Mouse (Mus musculus): ENCODE data around the gene Gtsf1l. TPM values are rescaled to one million over a fixed set of nuclear protein-coding genes. Genes with fewer than 3 reads are reported as not detected.

The Gtsf1l gene
- not detected in 2 replicates for polyA plus RNA-seq (2015; fragmentation: Nextera tagmentation; extraction: Ambion mirVana)

DNA sequence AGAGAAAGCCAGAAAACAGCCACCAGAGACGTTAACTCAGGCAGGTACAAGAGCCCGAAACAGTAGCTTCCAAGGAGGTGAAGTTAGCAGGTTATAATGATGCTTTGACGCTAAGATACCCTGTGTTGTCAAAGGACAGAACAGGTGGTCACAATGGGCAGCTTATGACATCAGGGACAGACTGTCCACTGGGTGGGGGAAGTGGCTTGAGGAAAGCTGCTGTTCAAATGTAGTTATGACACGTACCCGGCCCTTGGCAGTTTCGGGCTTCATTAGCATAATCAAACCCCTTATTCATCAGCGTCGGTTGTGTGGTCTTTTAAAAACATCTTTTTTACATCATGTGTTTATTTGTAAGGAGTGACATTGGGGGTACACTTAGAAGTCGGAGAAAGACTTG is at the start of gene Gtsf1l:
TSS of gene Gtsf1l (minus strand) at position 128 of the 400 bp plus-strand sequence.
- no peaks in the 10 kb centered on the region for H3K27me3 ChIP-seq (replicated peaks)
- H3K4me3 ChIP-seq = no peak within 1 kb of the TSS
- peaks cover 11% of the 10 kb centered on the region for H3K36me3 ChIP-seq
- H3K27ac ChIP-seq (replicated peaks) = no peak within 1 kb of the TSS
- no peaks in the 10 kb centered on the region for H3K4me1 ChIP-seq
- no peak for ATAC-seq (ENCODE audit: extremely low read depth, insufficient number of reproducible peaks, low FRiP score, low TSS enrichment)
- no peak within 1 kb of the TSS for H3K9ac ChIP-seq
- no peaks in the 10 kb centered on the region for H3K9me3 ChIP-seq
- WGBS = 82% methylated on average over 9 of the region's 9 CpGs
- H3K4me2 ChIP-seq = no peak within 1 kb of the TSS

DNA sequence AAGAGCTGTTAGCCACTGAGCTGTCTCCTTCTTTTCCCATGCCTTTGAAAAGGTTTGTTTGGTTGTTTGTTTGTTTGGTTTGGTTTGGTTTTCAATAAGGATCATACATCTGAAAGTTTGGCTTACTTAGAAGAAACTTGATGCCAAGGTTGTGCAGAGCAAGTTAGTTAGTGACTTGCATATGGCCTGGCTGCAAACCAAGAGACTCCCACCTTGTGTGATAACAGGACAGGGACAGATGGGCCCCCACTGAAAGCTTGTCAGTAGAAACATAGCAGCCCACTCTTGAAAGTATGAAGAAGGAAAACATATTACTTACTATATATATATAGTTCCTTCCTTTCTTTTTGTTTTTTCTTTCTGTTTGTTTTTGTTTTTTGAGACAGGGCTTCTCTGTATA is 49.3 kb upstream of the Gtsf1l start:
- no peak for ATAC-seq (ENCODE audit: extremely low read depth, insufficient number of reproducible peaks, low FRiP score, low TSS enrichment)
- Histone ChIP-seq H3K27me3 (replicated peaks) (peaks cover under 1% of the 10 kb centered on the region; the same call in 1 of the 2 replicates), H3K9me3 (0 out of 2 replicates have a peak, but pooled peaks cover 5% of the 10 kb centered on the region), H3K9ac (no peak overlapping the region), H3K4me3 (no peak overlapping the region), H3K27ac (replicated peaks) (no peak overlapping the region), H3K4me2 (no peak overlapping the region), H3K4me1 (no peaks in the 10 kb centered on the region), H3K36me3 (no peaks in the 10 kb centered on the region)

DNA sequence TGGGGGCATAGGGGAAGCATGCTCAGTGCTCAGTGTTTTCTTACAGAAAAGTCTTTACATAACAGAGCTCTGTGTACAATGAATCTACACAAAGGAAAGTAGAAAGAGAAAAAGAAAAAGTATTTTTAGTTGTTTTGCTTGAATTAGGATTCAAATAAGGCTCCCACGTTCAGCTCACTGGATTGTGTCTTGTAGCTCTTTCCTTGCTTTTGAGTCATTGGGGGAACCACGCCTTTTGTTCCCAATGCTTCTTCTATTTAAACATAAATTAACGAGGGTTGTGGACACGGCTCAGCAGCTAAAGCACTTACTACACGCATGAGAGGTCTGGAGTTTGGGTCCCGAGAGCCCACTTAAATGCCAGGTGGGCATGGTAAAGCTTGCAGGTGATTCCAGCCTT is 48.3 kb upstream of the Gtsf1l start:
- Histone ChIP-seq H3K9me3 (0 out of 2 replicates have a peak, but pooled peaks cover 5% of the 10 kb centered on the region), H3K4me1 (no peaks in the 10 kb centered on the region), H3K4me2 (no peak overlapping the region), H3K36me3 (no peaks in the 10 kb centered on the region), H3K9ac (no peak overlapping the region), H3K4me3 (no peak overlapping the region), H3K27me3 (replicated peaks) (no peaks in the 10 kb centered on the region), H3K27ac (replicated peaks) (no peak overlapping the region)
- 83% methylated on average over 6 of the region's 6 CpGs for WGBS
- ATAC-seq (ENCODE audit: extremely low read depth, insufficient number of reproducible peaks, low FRiP score, low TSS enrichment) = no peak

DNA sequence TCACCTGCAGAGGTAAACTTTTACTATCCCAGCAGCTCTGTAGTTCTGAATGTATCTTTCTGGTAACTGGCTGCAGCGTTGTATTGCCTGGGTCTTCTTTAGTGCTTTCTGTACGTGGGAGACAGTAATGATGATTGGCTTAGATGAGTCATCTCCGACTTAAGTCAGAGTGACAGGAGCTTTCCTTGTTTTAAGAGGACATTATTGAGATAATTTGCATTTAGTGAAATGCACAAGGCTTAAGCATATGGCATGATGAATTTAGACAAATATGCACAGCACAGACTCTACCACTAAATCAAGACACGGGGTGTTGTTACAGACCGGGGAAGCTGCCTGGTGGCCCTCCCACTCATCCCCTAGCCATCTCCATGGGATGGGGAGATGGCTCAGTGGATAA is 44.7 kb upstream of the Gtsf1l start:
- H3K27me3 ChIP-seq (replicated peaks) = no peaks in the 10 kb centered on the region
- 78% methylated on average over 5 of the region's 5 CpGs for WGBS
- no peak overlapping the region for H3K4me3 ChIP-seq
- no peaks in the 10 kb centered on the region for H3K36me3 ChIP-seq
- no peaks in the 10 kb centered on the region for H3K4me1 ChIP-seq
- no peak for ATAC-seq (ENCODE audit: extremely low read depth, insufficient number of reproducible peaks, low FRiP score, low TSS enrichment)
- H3K27ac ChIP-seq (replicated peaks) = no peak overlapping the region
- no peak overlapping the region for H3K4me2 ChIP-seq
- peaks cover 3% of the 10 kb centered on the region for H3K9me3 ChIP-seq
- H3K9ac ChIP-seq = no peak overlapping the region

DNA sequence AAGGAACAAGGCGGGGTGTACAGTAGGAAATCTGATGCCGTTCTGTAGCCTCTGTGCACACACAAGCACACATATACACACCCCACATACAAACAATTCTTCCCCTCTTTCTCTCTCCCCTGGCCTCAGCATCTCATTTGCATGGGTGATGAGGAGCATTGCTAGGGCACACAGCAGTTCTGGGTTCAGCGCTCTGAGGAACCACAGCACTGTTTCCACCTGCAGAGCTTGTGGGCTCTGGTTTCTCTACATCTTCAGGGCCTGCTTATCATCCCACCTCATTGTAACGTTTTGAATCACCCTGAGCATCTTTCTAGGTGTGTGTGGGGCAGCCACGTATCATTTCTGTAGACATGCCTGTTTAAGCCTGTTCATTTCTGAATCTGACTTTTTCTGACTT is 43.2 kb upstream of the Gtsf1l start:
- Histone ChIP-seq H3K9ac (no peak overlapping the region), H3K9me3 (peaks cover 4% of the 10 kb centered on the region), H3K4me2 (no peak overlapping the region), H3K4me1 (no peaks in the 10 kb centered on the region), H3K27me3 (replicated peaks) (no peaks in the 10 kb centered on the region), H3K4me3 (no peak overlapping the region), H3K36me3 (no peaks in the 10 kb centered on the region), H3K27ac (replicated peaks) (no peak overlapping the region)
- WGBS = 68% methylated on average over 5 of the region's 5 CpGs
- no peak for ATAC-seq (ENCODE audit: extremely low read depth, insufficient number of reproducible peaks, low FRiP score, low TSS enrichment)

DNA sequence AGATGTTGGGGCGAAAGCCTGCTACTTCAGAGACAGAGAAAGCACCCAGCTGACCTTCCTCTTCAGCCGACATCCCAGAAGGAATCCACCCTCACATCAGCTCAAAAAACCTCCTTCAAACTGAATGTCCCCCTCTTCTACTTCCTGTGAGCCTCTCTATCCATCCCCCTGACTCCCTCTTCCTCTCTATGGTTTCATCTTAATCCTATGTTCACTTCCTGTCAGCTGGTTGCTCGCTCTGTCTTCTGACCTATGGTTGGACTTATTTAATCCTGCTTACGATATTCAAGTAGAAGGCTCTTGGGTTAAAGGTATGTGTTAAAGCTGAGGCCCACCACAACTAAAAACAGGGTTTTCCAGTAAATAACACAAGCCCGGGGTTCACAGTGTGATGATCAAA is 35.8 kb upstream of the Gtsf1l start:
- Histone ChIP-seq H3K4me1 (peaks cover 16% of the 10 kb centered on the region), H3K4me2 (no peak overlapping the region), H3K9ac (no peak overlapping the region), H3K4me3 (no peak overlapping the region), H3K27ac (replicated peaks) (no peak overlapping the region), H3K27me3 (replicated peaks) (peaks cover 29% of the 10 kb centered on the region), H3K36me3 (no peaks in the 10 kb centered on the region), H3K9me3 (peaks cover 4% of the 10 kb centered on the region)
- WGBS = 74% methylated on average over 5 of the region's 5 CpGs
- ATAC-seq (ENCODE audit: extremely low read depth, insufficient number of reproducible peaks, low FRiP score, low TSS enrichment) = no peak

DNA sequence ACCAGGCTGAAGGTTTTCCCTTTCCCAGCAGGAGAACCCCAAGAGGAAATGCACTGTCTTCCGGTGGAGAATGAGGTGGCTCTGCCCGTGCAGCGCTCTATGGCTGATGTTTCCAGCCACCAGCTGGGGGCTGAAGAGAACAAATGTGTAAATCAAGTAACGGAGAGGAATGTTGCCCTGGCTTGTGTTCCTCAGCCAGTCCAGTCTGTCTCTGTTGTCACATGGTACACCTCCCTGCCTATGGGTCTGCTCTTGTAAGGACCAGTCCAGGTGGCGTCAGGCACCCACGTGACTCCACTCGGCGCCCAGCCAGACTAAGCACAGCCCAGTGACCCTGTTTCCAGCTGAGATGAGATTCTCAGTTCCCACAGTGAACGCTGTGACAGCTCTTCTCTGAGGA is 34.7 kb upstream of the Gtsf1l start:
- H3K27ac ChIP-seq (replicated peaks) = peak overlapping the region; percentile 62
- peaks cover 16% of the 10 kb centered on the region for H3K4me1 ChIP-seq
- 13% methylated on average over 9 of the region's 9 CpGs for WGBS
- peak overlapping the region; percentile 62 for H3K4me2 ChIP-seq
- ATAC-seq (ENCODE audit: extremely low read depth, insufficient number of reproducible peaks, low FRiP score, low TSS enrichment) = peak; percentile 89; the same call in 1 of the 2 replicates
- H3K9me3 ChIP-seq = peaks cover 2% of the 10 kb centered on the region
- H3K36me3 ChIP-seq = no peaks in the 10 kb centered on the region
- peak overlapping the region; percentile 24 for H3K4me3 ChIP-seq
- peaks cover 34% of the 10 kb centered on the region for H3K27me3 ChIP-seq (replicated peaks)
- no peak overlapping the region for H3K9ac ChIP-seq

DNA sequence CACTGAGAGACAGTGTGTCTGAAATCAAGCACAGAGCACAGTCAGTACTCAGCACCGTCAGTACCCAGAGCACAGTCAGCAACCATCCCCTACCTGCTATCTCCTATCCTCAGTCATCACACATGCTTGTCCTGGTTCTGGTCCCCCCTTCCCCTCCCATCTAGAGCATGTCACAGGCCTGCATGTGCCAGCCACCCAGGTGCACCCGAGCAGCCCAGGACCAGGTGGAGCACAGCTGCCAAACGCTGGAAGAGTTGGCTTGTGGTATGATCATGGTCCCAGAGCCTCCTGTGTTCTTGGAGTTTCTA is 33.7 kb upstream of the Gtsf1l start:
- Histone ChIP-seq H3K27ac (replicated peaks) (no peak overlapping the region), H3K4me2 (no peak overlapping the region), H3K4me3 (no peak overlapping the region), H3K36me3 (no peaks in the 10 kb centered on the region), H3K4me1 (peaks cover 16% of the 10 kb centered on the region), H3K9me3 (no peaks in the 10 kb centered on the region), H3K27me3 (replicated peaks) (peaks cover 34% of the 10 kb centered on the region), H3K9ac (no peak overlapping the region)
- ATAC-seq (ENCODE audit: extremely low read depth, insufficient number of reproducible peaks, low FRiP score, low TSS enrichment) = no peak; the same call in 1 of the 2 replicates
- 65% methylated on average over 3 of the region's 3 CpGs for WGBS

DNA sequence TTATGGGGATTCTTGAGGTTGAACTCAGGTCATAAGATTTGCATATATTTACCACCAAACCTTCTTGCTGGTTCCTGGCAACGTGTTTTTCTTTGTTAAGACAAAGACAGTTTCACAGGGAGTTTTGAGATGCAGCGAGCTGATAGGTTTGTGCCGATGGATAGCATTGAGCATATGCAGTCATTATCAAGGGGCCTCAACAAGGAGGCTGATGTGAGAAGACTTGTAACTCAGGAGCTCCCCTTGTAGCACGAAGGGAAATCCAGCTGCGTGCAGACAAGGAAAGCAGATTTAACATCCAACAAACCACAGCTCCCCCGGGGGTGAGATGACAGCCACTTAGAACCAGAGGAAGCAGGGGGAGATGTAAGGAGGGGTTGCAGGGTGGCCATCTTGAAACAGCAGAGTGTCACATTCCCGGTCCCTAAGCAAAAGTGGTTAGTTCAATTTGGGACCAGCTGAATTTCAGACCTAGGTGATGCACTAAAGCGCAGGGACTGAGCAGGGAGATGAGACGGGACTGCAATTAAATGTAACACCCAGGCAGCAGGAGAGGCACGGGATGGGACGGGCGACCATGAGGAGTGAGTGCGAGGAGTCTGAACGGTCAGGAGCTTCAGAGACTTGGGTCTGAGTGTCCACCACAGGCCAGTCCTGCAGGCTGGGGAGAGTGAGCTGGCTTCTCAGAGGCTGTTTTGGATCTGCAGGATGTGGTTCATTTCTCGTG is 33.1 kb upstream of the Gtsf1l start:
- H3K4me3 ChIP-seq = no peak overlapping the region
- H3K9me3 ChIP-seq = no peaks in the 10 kb centered on the region
- H3K27ac ChIP-seq (replicated peaks) = no peak overlapping the region
- no peak overlapping the region for H3K4me2 ChIP-seq
- WGBS = 51% methylated on average over 15 of the region's 15 CpGs
- peaks cover 16% of the 10 kb centered on the region for H3K4me1 ChIP-seq
- H3K9ac ChIP-seq = no peak overlapping the region
- H3K36me3 ChIP-seq = no peaks in the 10 kb centered on the region
- no peak for ATAC-seq (ENCODE audit: extremely low read depth, insufficient number of reproducible peaks, low FRiP score, low TSS enrichment)
- peaks cover 34% of the 10 kb centered on the region for H3K27me3 ChIP-seq (replicated peaks)

DNA sequence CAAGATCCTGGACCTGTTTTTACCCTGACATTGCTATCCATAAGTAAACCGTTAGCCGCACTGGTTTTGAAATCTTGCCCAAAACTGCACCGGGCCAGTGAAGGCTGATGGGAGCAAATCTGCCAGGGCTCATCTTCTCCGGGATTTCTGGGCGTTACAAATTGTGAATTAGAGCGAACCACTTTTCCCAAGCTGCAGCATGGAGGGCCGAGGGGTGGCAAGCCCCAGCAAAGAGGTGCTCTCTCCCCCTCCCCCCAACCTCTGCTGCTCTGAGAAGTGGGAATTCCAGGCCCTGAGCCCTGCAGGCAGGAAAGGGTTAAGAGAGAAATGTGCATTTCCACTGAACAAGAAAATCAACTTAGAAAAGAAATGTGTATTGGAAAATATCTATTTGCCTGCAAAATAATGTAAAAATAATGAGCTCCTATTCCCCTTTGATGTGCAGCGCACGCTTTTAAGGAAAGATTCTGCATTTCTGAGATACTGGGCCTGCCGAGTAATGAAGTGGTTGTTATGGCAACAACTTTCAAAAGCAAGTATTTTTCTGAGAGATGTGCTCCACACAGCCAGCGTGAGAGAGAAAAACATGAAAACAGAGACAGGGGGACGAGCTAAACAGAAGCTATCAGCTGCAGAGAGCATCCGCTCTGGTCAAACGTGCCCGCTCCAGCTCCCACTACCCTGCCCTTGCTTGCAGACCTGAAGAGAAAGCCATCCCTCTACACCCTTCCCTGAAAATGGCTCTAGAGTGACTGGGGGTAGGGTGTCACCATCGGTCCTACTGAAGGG is 24.0 kb upstream of the Gtsf1l start:
- Histone ChIP-seq H3K4me2 (no peak overlapping the region), H3K27ac (replicated peaks) (no peak overlapping the region), H3K9ac (no peak overlapping the region), H3K4me1 (peaks cover 5% of the 10 kb centered on the region; the same call in 1 of the 2 replicates), H3K27me3 (replicated peaks) (peaks cover 3% of the 10 kb centered on the region; the same call in 1 of the 2 replicates), H3K36me3 (no peaks in the 10 kb centered on the region), H3K4me3 (no peak overlapping the region), H3K9me3 (0 out of 2 replicates have a peak, but pooled peaks cover 3% of the 10 kb centered on the region)
- 68% methylated on average over 16 of the region's 16 CpGs for WGBS
- no peak for ATAC-seq (ENCODE audit: extremely low read depth, insufficient number of reproducible peaks, low FRiP score, low TSS enrichment)

DNA sequence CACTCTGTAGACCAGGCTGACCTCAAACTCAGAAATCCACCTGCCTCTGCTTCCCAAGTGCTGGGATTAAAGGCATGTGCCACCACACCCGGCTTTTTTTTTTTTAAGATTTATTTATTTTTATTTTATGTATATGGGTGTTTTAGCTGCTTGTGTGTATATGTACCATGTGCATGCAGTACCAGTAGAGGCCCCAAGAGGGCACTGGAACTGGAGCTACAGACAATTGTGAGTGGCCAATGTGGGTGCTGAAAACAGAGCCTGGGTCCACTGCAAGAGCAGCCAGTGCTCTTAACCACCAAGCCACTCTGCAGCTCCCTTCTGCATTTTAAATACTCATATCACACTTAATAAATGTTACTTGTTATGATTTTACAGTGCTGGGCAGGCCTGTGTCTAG is 23.1 kb upstream of the Gtsf1l start:
- Histone ChIP-seq H3K4me3 (no peak overlapping the region), H3K9me3 (0 out of 2 replicates have a peak, but pooled peaks cover 3% of the 10 kb centered on the region), H3K27ac (replicated peaks) (no peak overlapping the region), H3K27me3 (replicated peaks) (peaks cover 3% of the 10 kb centered on the region; the same call in 1 of the 2 replicates), H3K4me2 (no peak overlapping the region), H3K9ac (no peak overlapping the region), H3K36me3 (no peaks in the 10 kb centered on the region), H3K4me1 (peaks cover 5% of the 10 kb centered on the region; the same call in 1 of the 2 replicates)
- ATAC-seq (ENCODE audit: extremely low read depth, insufficient number of reproducible peaks, low FRiP score, low TSS enrichment) = no peak
- WGBS = 87% methylated on average over 1 of the region's 1 CpGs
